Mouse (Mus musculus) hindbrain, embryonic 15.5 days (tissue): ENCODE measurements around the gene Spns1. TPM values are rescaled to one million over a fixed set of nuclear protein-coding genes. Genes with fewer than 3 reads are reported as not detected.

Experiments
- ATAC-seq: fragments of 200-750 bp; cut with Nextera tagmentation; 2 replicates; pipeline ENCODE4 v1.8.0; 2017; ENCODE audit warnings: low read depth, moderate number of reproducible peaks, moderate TSS enrichment; ENCODE audit not compliant: low FRiP score
- H3K27ac ChIP-seq: fragments of 300-500 bp; sonication (generic); replicated peaks from 2 replicates; pipeline ENCODE4 v1.5.1; 2015; ENCODE audit warnings: mild to moderate bottlenecking, inconsistent platforms
- H3K27me3 ChIP-seq: fragments of 300-500 bp; sonication (generic); 2 replicates; pipeline ENCODE4 v1.6.1; 2015; ENCODE audit warnings: control low read depth, inconsistent platforms
- H3K36me3 ChIP-seq: fragments of 300-500 bp; sonication (generic); 2 replicates; pipeline ENCODE4 v1.6.1; 2015; ENCODE audit warnings: control low read depth, inconsistent platforms
- H3K4me1 ChIP-seq: fragments of 300-500 bp; sonication (generic); replicated peaks from 2 replicates; pipeline ENCODE4 v1.6.1; 2015; ENCODE audit warnings: control low read depth, inconsistent platforms
- H3K4me2 ChIP-seq: fragments of 300-500 bp; sonication (generic); 2 replicates; pipeline ENCODE4 v1.6.1; 2015; ENCODE audit warnings: moderate library complexity, mild to moderate bottlenecking, inconsistent platforms
- H3K4me3 ChIP-seq: fragments of 300-500 bp; sonication (generic); 2 replicates; pipeline ENCODE4 v1.5.1; 2015; ENCODE audit warnings: mild to moderate bottlenecking, inconsistent platforms
- H3K9ac ChIP-seq: fragments of 300-500 bp; sonication (generic); 2 replicates; pipeline ENCODE4 v1.6.1; 2015; ENCODE audit warnings: inconsistent platforms
- H3K9me3 ChIP-seq: fragments of 300-500 bp; sonication (generic); 2 replicates; pipeline ENCODE4 v1.6.1; 2016; ENCODE audit warnings: control low read depth, inconsistent platforms
- WGBS: fragments of 180-500 bp; shearing (Covaris S2); methylation state at CpG from one replicate; pipeline ENCODE4 v1.1.7; 2015; 5-methylcytosine and 5-hydroxymethylcytosine counted together
- polyA plus RNA-seq: library from polyadenylated mRNA; unstranded; fragments of >200 nt; fragmentation: Nextera tagmentation; extraction: Ambion mirVana; gene quantifications from 2 replicates; pipeline ENCODE4 v1.2.1, GENCODE M21; 2015

Gene Spns1
- polyA plus RNA-seq, 1 experiment from 2014 or later: 90.9 TPM

- WGBS: 59% methylated on average over 20 of the region's 20 CpGs
- no peak overlapping the region for H3K9ac ChIP-seq
- no peaks in the 10 kb centered on the region for H3K36me3 ChIP-seq
- peak overlapping the region; percentile 61 for H3K27ac ChIP-seq
- no peaks in the 10 kb centered on the region for H3K27me3 ChIP-seq
- H3K4me1 ChIP-seq: 0 out of 2 replicates have a peak, but pooled peaks cover 6% of the 10 kb centered on the region
- peak overlapping the region; percentile 51 for H3K4me2 ChIP-seq
- peak overlapping the region; percentile 17 for H3K4me3 ChIP-seq
- no peaks in the 10 kb centered on the region for H3K9me3 ChIP-seq
- ATAC-seq: no peak; the same call in 1 of the 2 replicates
Measured at GRCm38 (mm10) chr7:126350748-126351418, 26.4 kb downstream of the Spns1 start.

- Histone ChIP-seq H3K27me3 (no peaks in the 10 kb centered on the region), H3K9me3 (no peaks in the 10 kb centered on the region), H3K27ac (no peak overlapping the region), H3K9ac (no peak overlapping the region), H3K4me1 (0 out of 2 replicates have a peak, but pooled peaks cover 6% of the 10 kb centered on the region), H3K4me3 (no peak overlapping the region), H3K36me3 (no peaks in the 10 kb centered on the region), H3K4me2 (no peak overlapping the region)
- WGBS: 74% methylated on average over 8 of the region's 8 CpGs
- ATAC-seq: no peak
Measured at GRCm38 (mm10) chr7:126348293-126348692, 29.0 kb downstream of the Spns1 start.

- Histone ChIP-seq H3K36me3 (no peaks in the 10 kb centered on the region), H3K4me2 (no peak overlapping the region), H3K4me1 (0 out of 2 replicates have a peak, but pooled peaks cover 6% of the 10 kb centered on the region), H3K4me3 (no peak overlapping the region), H3K27me3 (no peaks in the 10 kb centered on the region), H3K9me3 (no peaks in the 10 kb centered on the region), H3K9ac (no peak overlapping the region), H3K27ac (no peak overlapping the region)
- ATAC-seq: no peak
- 43% methylated on average over 1 of the region's 1 CpGs for WGBS
Measured at GRCm38 (mm10) chr7:126347098-126347497, 30.2 kb downstream of the Spns1 start.

GRCm38 (mm10) chr7:126345969-126346368 is 31.3 kb downstream of the Spns1 start:
- Histone ChIP-seq H3K9ac (no peak overlapping the region), H3K27me3 (no peaks in the 10 kb centered on the region), H3K4me2 (no peak overlapping the region), H3K27ac (no peak overlapping the region), H3K4me3 (no peak overlapping the region), H3K4me1 (no peaks in the 10 kb centered on the region), H3K9me3 (no peaks in the 10 kb centered on the region), H3K36me3 (no peaks in the 10 kb centered on the region)
- 57% methylated on average over 3 of the region's 3 CpGs for WGBS
- ATAC-seq: no peak

GRCm38 (mm10) chr7:126345557-126345956 is 31.7 kb downstream of the Spns1 start:
- H3K27ac ChIP-seq: no peak overlapping the region
- no peaks in the 10 kb centered on the region for H3K4me1 ChIP-seq
- H3K9me3 ChIP-seq: no peaks in the 10 kb centered on the region
- 66% methylated on average over 3 of the region's 3 CpGs for WGBS
- no peak for ATAC-seq
- no peaks in the 10 kb centered on the region for H3K36me3 ChIP-seq
- no peak overlapping the region for H3K4me3 ChIP-seq
- no peaks in the 10 kb centered on the region for H3K27me3 ChIP-seq
- no peak overlapping the region for H3K4me2 ChIP-seq
- H3K9ac ChIP-seq: no peak overlapping the region

- no peaks in the 10 kb centered on the region for H3K9me3 ChIP-seq
- H3K9ac ChIP-seq: no peak overlapping the region
- H3K36me3 ChIP-seq: no peaks in the 10 kb centered on the region
- WGBS: 55% methylated on average over 6 of the region's 6 CpGs
- H3K4me2 ChIP-seq: no peak overlapping the region
- H3K4me1 ChIP-seq: no peaks in the 10 kb centered on the region
- H3K4me3 ChIP-seq: no peak overlapping the region
- no peaks in the 10 kb centered on the region for H3K27me3 ChIP-seq
- ATAC-seq: no peak
- no peak overlapping the region for H3K27ac ChIP-seq
Measured at GRCm38 (mm10) chr7:126340896-126341295, 36.4 kb downstream of the Spns1 start.

GRCm38 (mm10) chr7:126340206-126340618 is 37.0 kb downstream of the Spns1 start:
- WGBS: 74% methylated on average over 6 of the region's 6 CpGs
- ATAC-seq: no peak
- Histone ChIP-seq H3K4me3 (no peak overlapping the region), H3K36me3 (no peaks in the 10 kb centered on the region), H3K9me3 (no peaks in the 10 kb centered on the region), H3K27ac (no peak overlapping the region), H3K9ac (no peak overlapping the region), H3K27me3 (no peaks in the 10 kb centered on the region), H3K4me2 (no peak overlapping the region), H3K4me1 (no peaks in the 10 kb centered on the region)

GRCm38 (mm10) chr7:126339521-126339971 is 37.7 kb downstream of the Spns1 start:
- H3K9ac ChIP-seq: no peak overlapping the region
- H3K4me1 ChIP-seq: no peaks in the 10 kb centered on the region
- no peaks in the 10 kb centered on the region for H3K36me3 ChIP-seq
- no peak overlapping the region for H3K27ac ChIP-seq
- no peaks in the 10 kb centered on the region for H3K9me3 ChIP-seq
- ATAC-seq: no peak
- WGBS: 75% methylated on average over 8 of the region's 8 CpGs
- H3K4me2 ChIP-seq: no peak overlapping the region
- H3K4me3 ChIP-seq: no peak overlapping the region
- H3K27me3 ChIP-seq: no peaks in the 10 kb centered on the region

GRCm38 (mm10) chr7:126338906-126339305 is 38.3 kb downstream of the Spns1 start:
- Histone ChIP-seq H3K9ac (no peak overlapping the region), H3K36me3 (no peaks in the 10 kb centered on the region), H3K27me3 (no peaks in the 10 kb centered on the region), H3K27ac (no peak overlapping the region), H3K4me3 (no peak overlapping the region), H3K9me3 (no peaks in the 10 kb centered on the region), H3K4me1 (no peaks in the 10 kb centered on the region), H3K4me2 (no peak overlapping the region)
- ATAC-seq: no peak
- WGBS: 86% methylated on average over 8 of the region's 8 CpGs

- Histone ChIP-seq H3K36me3 (no peaks in the 10 kb centered on the region), H3K4me3 (no peak overlapping the region), H3K4me1 (no peaks in the 10 kb centered on the region), H3K9ac (no peak overlapping the region), H3K9me3 (no peaks in the 10 kb centered on the region), H3K27ac (no peak overlapping the region), H3K27me3 (no peaks in the 10 kb centered on the region), H3K4me2 (no peak overlapping the region)
- 90% methylated on average over 1 of the region's 1 CpGs for WGBS
- ATAC-seq: no peak
Measured at GRCm38 (mm10) chr7:126335556-126335955, 41.7 kb downstream of the Spns1 start.

- 80% methylated on average over 3 of the region's 3 CpGs for WGBS
- H3K9me3 ChIP-seq: no peaks in the 10 kb centered on the region
- H3K36me3 ChIP-seq: no peaks in the 10 kb centered on the region
- no peak overlapping the region for H3K4me2 ChIP-seq
- H3K27ac ChIP-seq: no peak overlapping the region
- no peak overlapping the region for H3K4me3 ChIP-seq
- H3K9ac ChIP-seq: no peak overlapping the region
- H3K27me3 ChIP-seq: no peaks in the 10 kb centered on the region
- ATAC-seq: no peak
- H3K4me1 ChIP-seq: no peaks in the 10 kb centered on the region
Measured at GRCm38 (mm10) chr7:126332691-126333090, 44.6 kb downstream of the Spns1 start.

GRCm38 (mm10) chr7:126330693-126331092 is 46.6 kb downstream of the Spns1 start:
- Histone ChIP-seq H3K4me1 (no peaks in the 10 kb centered on the region), H3K36me3 (no peaks in the 10 kb centered on the region), H3K9ac (no peak overlapping the region), H3K4me3 (no peak overlapping the region), H3K9me3 (no peaks in the 10 kb centered on the region), H3K27ac (no peak overlapping the region), H3K4me2 (no peak overlapping the region), H3K27me3 (no peaks in the 10 kb centered on the region)
- WGBS: 67% methylated on average over 2 of the region's 2 CpGs
- no peak for ATAC-seq
